Mouse (Mus musculus): ENCODE results near the gene Eif6. TPM values are rescaled to one million over a fixed set of nuclear protein-coding genes. Genes with fewer than 3 reads are reported as not detected.
A peak's percentile ranks its signal among the peaks of the same experiment; 100 is the strongest.

Gene Eif6
- total RNA-seq, 2 experiments from 2014 or later, result 50.7 to 53.6 TPM

DNA sequence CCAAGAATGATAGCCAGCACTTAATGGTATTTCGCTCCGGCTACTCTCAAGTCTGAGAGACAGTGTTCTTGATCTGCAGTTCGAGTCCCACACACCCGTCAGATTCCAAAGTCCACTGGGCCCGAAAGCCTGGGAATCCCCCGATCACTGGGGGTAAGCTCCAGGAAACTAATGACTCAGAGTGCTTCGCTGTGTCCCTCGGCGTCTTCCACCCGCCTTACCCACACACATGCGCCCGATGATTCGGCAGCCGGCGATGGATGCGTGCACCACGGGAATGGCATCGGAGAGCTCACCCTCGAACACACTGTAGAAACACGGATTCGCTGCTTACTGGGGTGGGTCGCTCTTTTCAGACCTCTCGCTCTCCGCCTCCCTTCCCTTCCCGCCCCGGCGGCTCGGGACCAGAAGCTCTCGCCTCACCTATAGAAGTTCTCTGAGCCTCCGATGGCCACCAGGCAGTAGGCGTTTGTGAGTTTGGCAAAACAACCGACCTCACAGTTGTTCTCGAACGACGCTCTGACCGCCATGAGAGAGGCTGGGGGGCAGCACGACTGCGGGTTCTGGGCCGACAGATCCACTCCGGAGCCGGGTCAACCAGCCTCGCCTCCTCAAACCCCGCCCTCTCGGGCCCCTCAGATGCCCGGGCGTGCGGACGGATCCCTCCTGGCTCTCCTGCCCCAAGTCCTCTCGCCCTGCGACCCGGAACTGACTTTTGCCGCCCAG is 658 bp downstream of the Eif6 start:
- intact Hi-C loops (cut with DNase I), result no loop called here
- DNase-seq, result no peak

DNA sequence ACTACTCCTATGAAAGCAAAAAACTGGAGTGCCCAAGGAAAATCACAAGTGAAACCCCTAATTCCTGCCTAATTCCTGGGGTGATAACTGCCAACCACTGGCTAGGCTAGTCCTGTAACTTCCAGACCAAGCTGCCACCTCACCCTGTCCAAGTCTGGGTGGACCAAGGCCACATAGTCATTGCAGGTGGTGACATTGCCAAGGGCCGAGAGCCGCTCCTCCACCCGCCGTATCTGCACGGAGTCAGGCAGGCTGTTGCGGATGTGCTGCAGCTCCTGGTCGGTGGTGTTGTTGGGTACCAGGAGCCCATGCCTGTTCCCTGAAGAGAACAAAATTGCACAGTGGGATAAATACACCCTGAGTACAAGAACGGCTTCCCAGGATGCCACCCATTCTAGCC is 3.0 kb downstream of the Eif6 start:
- no peak for DNase-seq
- intact Hi-C loops (cut with DNase I), result no loop called here

DNA sequence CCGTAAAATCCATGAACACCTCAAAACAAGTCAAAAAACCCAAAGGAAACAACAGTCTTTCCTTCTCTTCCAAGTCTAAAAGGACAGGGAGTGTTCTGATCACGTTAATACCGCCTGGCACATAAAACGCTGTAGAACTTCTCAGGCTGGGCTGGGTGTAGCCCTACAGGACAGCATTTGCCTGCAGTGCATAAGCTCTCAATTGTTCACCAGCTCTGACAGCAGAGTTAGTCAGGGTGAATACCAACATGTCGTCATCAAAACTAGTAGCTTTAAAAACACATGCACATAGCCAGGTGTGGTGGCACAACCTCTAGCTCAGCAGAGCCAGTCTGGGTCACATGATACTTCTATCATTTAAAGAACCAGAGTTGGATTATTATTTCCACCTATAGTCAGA is 5.9 kb downstream of the Eif6 start:
- intact Hi-C loops (cut with DNase I), result no loop called here
- no peak for DNase-seq

DNA sequence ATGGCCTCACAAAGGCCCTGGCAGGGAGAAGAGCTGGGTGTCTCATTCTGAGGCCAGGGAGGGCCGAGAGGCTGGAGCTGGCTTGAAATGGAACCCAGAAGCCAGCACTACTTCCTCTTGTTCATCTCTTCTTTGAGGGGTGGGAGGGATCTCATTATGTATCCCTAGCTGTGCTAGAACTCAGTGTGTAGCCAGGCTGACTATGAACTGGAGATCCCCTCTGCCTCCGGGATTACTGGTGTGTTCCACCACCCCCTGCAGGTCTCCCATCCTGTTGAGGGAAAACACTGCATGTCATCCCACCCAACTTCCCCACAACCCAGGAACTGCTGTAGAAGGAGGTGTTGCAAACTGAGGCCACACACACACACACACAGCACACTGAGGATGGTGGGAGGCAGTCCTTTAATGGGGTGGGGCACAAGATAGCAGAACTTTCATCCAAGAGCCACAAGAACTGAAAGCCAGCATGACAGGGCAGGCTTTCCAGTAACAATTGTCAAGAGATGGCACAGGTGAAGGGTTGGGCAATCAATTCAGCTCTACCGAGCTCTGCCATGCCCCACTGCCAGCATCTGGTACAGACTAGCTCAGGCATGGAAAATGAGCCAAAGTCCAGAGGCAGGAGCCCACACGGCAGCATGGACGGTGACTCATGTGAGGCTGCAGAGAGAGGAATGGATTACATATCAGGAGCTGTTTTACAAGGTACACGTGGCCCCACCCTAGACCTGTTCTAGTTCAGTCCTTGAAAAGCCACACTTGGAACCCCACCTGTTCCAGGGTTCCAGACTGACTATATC is 7.1 kb downstream of the Eif6 start:
- no peak for DNase-seq
- intact Hi-C loops (cut with DNase I), result loop anchor here (5.0 kb wide), 1 partner anchor 127 kb away; the partner anchor contains the start of gene Trpc4ap

DNA sequence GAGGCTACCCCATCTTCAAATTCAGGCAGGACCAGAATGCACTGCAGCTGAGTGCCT is 7.5 kb downstream of the Eif6 start, which contains the start of gene BC029722:
BC029722 (minus strand) TSS at position 35 of the 57 bp plus-strand sequence.
- DNase-seq, result no peak
- intact Hi-C loops (cut with DNase I), result loop anchor here (5.0 kb wide), 1 partner anchor 127 kb away; the partner anchor contains the start of gene Trpc4ap

DNA sequence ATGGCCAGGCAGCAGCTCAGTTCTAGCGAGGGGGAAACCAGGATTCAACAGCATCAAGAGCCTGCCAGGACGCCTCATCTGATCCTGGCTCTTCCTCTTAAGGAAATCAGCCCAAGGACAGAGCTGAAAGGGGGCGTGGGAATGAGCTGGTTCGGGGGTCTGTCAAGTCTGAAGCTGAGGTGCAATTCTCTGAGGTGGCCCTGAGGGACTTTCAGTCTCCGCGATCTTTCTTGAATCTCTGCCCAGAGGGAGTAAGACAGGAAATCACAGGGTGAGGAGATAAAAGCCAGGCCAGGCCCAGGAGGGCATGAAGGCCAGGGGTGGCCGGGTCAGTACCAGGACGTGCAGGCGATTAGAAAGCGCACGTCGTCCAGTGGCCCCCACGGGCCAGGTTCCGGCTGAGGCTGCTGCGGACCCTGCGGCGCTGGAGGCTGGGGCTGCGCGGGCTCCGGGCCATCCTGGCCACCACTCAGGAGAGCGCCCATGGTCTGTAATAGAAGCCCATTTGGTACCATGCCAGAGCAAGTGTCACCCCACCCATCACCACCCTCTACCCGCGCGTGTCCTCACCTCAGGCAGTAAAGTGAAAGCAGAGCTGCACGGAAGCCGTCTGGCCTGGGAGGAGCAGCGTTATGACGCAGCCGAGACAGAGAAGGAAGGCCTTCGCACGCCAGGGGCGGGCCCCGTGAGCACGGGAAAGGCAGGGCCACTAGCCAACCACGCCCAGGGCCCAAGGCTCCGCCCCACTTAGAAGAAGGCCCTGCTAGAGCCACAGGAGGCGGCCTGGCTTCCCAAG is 7.9 kb downstream of the Eif6 start:
- DNase-seq, result peak; percentile 94 to 97

DNA sequence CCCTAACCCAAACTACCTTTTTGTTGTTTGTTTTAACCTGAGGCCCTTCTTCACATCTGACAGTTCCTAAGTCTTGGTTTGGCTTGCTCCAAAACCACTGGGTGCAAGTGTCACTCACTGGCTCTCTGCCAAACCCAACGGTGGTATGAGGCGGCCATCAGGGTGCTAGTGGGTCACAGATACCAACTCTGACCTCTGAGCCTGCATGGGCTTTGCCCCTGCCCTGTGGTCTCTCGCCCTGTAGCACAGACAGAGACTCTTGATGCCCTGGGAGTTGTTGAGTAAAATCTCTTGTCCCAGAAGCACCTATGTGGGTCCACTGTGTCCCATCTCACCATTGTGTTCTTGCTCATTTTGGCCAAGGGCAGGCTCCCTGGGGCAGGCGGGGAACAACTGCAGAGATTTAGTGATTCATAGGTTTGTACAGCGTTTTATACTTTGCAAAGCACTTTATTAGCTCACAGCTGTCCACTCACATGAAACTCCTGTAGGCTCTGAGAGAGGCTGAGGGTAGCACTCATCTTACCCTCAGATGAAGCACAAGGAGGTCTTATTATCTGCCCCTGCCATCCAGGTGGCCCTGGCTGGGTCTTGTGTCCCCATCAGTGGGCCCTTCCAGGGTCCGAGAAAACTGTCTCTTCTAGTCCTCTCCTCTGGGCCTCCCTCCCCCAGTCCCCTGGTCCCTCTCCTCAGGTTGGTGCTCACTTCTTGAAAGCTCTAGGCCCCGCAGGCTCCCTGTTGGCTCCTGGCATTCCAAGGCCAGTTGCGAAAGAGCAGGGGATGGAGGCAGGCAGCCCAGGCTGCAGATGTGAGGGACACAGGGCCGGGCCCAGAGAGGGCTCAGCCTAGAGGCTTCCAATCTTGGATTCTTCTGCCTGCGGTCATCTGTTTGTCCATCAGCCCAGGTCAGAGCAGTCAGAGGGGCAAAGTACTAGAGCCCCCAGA is 9.2 kb downstream of the Eif6 start:
- intact Hi-C loops (cut with DNase I), result loop anchor here (5.0 kb wide), 1 partner anchor 125 kb away; the partner anchor contains the start of gene Trpc4ap
- peak; percentile 54 to 56 for DNase-seq

More for the DNA sequence above, 7.9 kb downstream of the Eif6 start:
- intact Hi-C loops (cut with DNase I), result loop anchor here (5.0 kb wide), 1 partner anchor 126 kb away; the partner anchor contains the start of gene Trpc4ap

DNA sequence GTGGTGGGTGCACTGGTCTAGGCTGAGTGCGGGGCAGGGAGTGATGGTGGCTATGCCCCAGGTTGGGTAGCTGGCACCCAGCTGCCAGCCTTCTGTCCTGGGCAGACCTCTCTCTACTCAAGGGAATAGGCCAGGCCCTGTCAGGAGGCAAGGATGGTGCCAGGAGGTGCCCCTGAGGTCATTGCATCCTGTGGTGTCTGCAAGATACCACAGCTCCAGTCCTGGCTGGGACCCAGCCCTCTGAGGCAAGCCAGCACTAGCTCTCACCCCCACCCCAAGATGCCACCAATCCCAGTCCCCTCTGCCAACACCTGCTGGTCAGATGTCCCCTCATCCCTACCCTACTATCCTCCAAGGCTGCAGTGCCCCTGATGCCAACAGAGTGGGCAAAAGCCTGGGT is 10.5 kb downstream of the Eif6 start:
- intact Hi-C loops (cut with DNase I), result loop anchor here (5.0 kb wide), 1 partner anchor 124 kb away; the partner anchor contains the start of gene Trpc4ap
- DNase-seq, result no peak

DNA sequence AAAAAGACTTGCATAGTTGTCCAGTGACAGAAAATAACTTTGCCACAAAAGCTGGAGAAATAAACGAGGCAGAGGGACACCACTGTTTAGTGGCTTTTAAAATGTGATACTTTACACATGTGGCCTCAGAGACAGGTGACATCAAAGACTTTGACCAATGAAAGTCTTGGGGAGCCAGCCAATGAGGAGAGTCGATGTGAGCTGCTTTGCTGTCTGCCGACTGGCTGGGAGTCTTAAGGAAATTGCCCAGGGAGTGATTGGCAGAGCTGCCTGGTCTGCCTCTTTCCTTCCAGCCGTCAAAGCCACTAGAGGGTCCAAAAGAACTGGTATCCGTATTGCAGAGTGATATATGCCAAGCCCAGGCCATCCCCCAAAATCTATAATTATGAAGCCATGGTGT is 11.9 kb downstream of the Eif6 start:
- no peak for DNase-seq
- intact Hi-C loops (cut with DNase I), result loop anchor here (5.0 kb wide), 1 partner anchor 123 kb away; the partner anchor contains the start of gene Trpc4ap

DNA sequence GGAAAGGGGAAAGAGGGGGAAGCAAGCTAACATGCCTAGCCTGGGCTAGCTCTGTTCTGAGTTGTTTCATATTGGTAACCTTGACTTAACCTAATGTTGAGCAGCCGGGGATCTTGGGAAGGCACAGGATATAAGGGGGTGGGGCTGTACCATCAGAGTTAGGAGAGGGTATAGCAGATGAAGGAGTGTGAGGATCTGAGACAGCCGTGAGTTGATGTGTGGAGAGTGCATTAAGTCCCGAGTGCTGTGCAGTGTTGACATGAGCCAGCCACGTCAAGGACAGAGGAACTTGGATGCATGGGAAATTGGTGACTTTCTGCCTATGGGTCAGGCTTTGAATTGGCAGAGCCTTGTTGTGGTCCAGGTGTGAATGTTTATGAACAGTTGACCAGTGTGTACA is 14.1 kb downstream of the Eif6 start:
- intact Hi-C loops (cut with DNase I), result no loop called here
- DNase-seq, result no peak

DNA sequence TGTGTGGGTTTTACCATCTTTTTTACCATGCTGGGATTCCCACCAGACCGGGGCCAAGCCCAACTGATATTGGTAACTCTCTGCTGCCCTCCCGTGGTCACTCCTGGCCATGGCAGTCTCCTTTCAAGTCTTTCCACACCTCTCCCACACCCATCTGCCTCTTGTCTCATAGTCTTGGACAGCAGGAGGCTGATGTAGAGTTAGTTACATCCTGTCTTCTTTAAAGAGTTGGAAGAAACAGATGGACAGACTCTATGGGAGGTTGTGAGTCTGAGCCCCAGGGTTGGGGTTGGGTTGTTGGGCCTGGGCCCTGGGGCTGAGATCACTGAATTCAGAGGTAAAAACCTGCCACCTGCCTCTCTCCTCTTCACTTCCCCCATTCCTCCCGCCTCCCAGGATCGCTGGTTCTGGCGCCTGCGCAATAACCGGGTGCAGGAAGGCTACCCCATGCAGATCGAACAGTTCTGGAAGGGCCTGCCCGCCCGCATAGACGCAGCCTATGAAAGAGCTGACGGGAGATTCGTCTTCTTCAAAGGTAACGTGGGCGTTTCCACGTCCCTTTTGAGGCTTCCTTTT is 14.8 kb downstream of the Eif6 start:
- intact Hi-C loops (cut with DNase I), result no loop called here
- DNase-seq, result peak; percentile 68 to 83

DNA sequence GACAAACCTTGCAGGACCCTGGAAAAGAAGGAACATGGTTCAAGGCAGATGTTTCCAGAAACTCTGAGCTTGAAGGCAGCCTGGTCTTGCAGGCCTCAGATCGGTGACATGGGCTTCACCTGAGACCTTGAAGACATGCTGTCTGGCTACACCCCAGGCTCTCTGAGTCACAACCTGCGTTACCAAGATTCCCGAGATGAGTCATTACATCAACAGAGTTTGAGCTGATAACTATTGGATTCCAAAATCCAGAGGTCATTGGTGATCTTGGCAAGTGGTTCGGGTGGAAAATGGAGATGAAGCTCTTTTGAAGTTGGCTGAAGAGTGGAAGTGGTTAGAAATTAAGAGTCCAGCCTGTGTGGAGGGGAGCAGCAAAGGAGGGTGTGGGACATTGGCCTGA is 17.1 kb downstream of the Eif6 start:
- intact Hi-C loops (cut with DNase I), result no loop called here
- no peak for DNase-seq

DNA sequence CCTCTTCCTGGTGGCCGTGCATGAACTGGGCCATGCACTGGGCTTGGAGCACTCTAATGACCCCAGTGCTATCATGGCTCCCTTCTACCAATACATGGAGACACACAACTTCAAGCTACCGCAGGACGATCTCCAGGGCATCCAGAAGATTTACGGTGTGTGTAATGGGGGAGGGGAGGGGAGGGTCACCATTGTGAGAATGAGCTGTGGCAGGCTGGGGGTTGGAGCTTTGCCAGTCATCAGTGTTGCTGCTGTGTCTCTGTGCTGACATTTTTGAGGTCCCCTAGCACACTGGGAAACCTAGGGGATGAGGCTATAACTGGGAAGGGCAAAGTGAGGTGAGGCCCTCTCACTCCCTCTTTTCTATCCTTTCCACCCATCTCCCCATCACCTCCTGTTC is 19.3 kb downstream of the Eif6 start:
- no peak for DNase-seq
- intact Hi-C loops (cut with DNase I), result no loop called here

DNA sequence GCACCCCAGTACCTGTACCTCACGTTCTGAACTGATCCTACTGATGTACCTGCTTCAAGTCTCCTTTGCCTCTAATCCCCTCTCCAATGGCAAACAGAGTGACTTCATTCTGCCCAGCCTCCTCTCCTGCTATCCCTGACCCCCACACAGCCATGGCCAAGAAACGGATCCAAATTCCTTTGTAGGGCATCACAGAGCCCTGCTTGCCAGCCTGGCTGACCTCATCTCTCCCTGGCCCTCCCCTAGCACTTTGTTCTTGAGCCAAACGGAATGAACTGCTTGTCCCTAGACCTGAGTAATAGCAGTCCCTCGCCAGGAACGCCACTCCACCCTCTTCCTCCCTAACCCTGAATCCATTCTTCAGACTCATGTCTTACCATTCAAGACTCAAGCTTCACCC is 20.2 kb downstream of the Eif6 start:
- intact Hi-C loops (cut with DNase I), result no loop called here
- peak in 1 of 2 experiments; percentile 38 for DNase-seq

DNA sequence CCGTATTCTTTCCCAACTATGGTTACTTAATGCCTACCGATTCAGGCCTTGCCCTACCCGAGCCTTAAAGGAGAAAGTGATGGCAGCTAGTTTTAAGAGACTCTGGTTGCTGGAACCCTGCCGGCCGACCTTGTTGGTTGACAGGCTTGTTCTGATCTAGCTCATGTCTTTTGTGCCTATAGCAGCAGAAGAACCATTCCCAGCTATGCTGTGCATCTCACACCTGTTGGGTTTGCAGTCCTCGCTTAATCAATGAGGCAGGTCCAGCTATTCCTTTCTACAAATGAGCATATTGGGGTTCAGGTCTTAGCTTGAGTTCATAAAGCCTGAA is 20.8 kb downstream of the Eif6 start:
- DNase-seq, result no peak
- intact Hi-C loops (cut with DNase I), result no loop called here

DNA sequence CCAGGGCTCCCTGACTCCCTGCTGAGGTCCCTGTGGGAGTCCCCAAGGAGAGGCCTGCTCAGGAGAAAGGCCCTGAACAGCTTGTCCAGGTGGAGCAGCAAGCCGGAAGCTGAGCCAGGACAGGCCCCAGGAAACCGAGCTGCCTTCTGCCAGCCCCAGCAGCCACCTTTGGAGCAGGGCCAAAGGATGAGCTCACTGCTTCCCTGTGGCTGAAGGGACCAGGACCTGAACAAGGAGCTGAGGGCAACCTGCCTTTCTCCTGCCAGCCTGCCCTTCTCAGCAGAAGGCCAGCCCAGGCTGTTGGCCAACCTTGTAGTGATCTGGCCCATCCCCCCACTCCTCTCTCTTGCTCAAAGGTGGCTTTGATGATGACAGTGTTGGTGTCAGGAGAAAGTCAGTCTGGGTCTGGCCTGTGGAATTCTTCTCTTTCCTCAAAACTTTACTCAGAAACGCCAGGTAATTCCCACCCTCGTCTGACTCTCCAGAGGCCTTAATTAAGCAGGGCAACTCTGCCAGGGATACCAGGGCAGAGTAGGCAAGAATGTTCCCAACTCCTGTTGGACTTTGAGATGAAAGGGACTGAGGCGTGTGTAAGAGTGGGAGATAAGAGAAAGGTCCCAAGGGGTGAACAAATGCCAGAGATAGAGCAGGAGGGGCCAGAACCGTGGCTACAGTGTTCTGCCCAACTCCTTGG is 21.3 kb downstream of the Eif6 start:
- peak in 1 of 2 experiments; percentile 45 for DNase-seq
- intact Hi-C loops (cut with DNase I), result no loop called here

DNA sequence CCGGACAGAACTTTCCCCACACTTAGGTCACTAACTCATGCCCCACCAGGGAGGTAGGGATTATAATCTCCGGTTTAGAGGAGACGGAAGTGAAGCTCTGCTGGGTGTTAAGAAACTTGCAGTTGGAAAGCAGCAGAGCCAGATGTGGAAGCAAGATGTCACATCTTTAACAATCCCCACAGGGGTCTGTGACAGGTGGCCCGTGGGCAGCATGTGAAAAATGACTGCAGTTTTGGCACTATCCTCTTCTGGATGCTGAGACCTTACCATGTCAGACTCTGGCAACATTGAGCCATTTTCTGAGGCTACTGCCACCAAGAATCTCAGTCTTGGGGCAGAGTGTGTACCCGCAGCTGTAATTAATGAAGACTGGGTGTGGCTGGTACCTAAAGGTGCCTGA is 22.7 kb downstream of the Eif6 start:
- intact Hi-C loops (cut with DNase I), result no loop called here
- DNase-seq, result no peak

DNA sequence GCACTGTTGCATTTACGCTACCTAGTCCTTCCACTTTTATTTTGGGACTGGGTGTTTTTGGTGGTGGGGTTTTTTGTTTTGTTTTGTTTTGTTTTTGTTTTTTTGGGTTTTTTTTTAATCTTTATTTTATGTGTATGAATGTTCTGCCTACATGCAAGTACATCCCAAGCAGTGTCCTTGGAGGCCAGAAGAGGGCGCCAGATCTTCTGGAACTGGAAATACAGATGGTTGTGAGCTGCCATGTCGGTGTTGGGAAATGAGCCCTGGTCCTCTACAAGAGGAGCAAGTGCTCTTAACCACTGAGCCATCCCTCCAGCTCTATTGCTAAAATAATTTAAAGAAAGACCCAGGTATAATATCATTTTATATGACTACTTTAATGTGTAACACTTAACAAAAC is 24.0 kb downstream of the Eif6 start:
- no peak for DNase-seq
- intact Hi-C loops (cut with DNase I), result no loop called here

DNA sequence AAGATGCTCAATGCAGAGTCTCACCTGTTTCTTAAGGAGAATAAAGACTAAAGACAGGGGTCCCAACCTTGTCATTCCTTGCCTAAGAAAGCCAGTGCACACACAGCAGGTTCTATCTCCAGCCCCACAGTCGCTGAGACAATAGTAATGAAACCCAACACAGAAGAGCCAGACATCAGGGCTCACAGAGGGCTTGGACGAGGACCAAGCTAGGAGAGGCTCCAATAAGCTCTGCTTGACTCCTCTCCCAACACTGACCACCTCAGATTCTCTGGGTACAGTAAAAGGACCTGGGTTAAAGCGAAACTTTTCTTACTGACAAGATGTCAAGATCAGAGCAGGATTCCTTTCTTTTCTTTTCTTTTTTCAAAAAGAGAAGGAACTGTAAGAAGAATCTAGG is 28.1 kb downstream of the Eif6 start:
- no peak for DNase-seq
- intact Hi-C loops (cut with DNase I), result no loop called here

Data from heart, postnatal 36 days (tissue).